Mouse (Mus musculus) activated CD4-positive, CD25-positive, alpha-beta regulatory T cell, adult 4 months (primary cell): ENCODE measurements around the gene Tril. TPM values are rescaled to one million over a fixed set of nuclear protein-coding genes. Genes with fewer than 3 reads are reported as not detected.

Source experiments
- ATAC-seq: one replicate; pipeline ENCODE4 v1.8.0; 2017
- polyA plus RNA-seq, 2 experiments: library from polyadenylated mRNA; unstranded; fragments of 100-300 nt; shearing (Covaris generic); gene quantifications; one replicate each; pipeline ENCODE4 v1.2.1; 2017

The Tril gene
- polyA plus RNA-seq, 2 experiments from 2014 or later = not detected

DNA sequence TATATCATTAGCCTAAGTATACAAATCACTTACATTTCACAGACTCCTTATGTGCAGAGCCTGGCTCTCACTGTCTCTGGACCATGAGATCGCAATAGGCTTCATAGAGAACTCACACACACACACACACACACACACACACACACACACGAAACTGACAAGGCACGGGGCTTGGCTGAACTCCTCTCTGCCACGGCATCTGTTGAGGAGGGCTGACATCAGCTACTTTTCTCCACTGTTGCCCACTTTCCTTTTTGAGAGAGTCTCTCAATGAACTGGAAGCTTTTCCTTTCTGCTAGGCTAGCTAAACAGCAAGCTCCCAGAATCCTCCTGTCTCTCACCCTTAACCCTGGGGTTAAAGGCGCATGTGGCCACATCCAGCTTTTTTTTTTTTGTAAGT, 14.6 kb downstream of the Tril start:
- no peak for ATAC-seq

DNA sequence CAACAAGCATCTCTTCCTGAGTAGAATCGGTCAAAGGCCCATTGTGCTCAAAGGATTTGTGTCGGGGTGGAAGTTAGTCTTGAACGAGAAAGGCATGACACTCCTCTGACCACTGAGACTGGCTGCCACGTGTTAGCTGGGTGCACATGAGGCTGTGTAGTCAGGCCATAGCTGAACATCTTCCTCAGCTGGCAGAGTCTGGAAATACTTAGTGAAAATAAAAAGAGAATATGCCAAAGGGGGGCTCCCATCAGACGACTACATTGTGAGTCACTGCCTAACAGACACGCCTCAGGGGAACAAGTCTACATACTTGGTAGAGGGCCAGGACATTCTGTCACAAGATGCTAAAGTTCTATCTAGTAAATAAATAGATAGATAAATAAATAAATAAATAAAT, 16.5 kb downstream of the Tril start:
- ATAC-seq = no peak

DNA sequence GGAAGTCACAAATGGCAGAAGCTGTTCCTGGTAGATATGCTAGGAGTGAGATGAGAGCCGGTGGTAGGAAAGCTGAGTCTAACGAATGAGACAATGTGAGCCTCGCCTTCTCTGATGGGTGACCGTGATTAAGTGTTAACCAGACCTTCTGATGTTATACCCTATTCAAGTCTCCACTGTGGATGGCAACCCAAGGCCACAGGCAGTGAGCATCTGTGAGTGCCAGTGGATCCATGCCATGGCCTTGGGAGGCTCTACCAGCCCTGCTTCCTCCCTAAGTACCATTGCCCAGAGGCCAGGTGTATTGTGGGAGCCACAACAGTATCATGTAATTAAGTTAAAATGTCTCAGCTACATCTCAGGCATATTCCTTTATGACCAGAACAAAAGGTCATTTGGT, 17.1 kb downstream of the Tril start:
- no peak for ATAC-seq

DNA sequence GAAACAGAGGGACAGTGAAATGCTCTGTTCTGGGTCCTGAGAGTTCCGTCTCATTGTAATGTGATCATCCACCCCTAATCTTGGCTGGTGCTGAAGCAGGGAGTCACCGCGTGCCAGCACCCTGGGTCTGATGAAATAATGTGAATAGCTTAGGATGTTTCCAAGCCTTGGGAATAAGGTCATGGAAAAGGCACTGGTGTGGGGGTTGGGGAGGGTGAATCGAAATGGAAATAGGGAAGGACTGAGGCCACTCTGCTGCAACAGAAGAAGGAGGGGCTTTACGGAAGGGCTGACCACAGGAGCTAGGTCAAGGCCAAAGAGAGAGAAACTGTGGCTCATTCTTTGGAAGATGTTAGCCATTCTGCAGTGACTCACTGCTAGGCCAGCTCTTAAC, 18.7 kb downstream of the Tril start:
- ATAC-seq = no peak

DNA sequence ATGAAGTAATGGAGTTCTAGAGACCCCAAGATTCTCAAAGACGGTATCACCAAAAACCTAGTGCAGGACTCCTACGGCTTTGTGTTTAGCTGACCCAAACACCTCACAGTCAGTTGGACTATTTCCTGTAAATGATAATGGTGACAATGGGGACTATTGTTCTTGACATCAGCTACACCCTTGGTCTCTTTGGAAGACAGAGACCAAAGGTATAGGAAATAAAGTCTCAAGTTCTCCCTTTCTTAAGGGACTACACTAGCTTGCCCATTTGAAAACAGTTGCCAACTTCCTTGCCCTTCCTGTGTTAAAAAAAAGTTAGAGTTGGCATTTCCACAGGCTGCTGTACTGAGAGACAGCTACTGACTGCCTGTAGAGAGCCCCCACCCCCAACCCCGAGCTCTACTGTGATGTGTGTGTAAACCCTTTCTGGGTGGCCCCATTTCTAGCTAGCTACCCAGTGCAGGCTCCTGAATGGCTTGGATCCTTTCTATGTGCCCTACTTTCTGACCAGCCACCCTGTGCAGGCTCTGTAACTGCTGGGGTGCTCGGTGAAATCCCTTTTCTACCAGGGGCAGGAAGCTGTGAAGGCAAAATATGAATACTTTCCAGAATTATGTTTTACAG, 19.2 kb downstream of the Tril start:
- no peak for ATAC-seq

DNA sequence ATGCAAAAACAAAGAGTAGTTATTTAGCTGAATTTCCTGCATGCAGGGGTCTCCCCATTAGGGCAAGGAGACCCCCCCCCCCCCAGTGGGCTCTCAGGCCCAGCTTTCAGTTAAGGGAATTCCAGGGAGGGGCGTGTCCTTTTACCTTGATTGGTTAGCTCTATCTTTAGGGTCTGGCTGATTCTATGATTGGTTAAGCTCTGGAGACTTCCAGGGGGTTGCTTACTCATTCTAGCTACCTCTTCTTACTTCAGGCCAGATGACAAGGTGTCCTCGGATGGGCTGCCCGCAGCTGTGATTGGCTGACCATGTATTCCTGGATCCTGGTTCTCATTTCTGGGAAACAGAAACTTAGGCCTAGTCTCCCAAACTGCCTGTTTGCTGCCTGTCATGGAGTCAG, 21.8 kb downstream of the Tril start:
- no peak for ATAC-seq

DNA sequence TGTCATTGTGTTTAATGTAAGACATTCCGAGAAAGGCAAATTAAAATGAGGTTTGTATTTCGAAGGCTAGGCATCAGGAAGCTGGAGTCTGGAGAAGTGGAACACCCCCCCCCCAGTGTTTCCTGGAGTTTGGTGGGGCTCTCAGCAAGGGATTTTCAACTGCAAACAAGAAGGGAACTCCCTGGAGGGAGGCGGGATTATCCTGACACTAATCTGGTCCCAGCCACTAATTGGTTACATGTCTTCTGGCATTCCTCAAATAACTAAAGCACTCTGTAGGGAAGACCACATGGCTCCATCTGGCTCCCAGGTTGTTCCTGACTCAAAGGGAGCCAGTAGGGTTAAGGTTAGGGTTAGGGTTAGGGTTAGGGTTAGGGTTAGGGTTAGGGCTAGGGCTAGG, 23.8 kb downstream of the Tril start:
- no peak for ATAC-seq

DNA sequence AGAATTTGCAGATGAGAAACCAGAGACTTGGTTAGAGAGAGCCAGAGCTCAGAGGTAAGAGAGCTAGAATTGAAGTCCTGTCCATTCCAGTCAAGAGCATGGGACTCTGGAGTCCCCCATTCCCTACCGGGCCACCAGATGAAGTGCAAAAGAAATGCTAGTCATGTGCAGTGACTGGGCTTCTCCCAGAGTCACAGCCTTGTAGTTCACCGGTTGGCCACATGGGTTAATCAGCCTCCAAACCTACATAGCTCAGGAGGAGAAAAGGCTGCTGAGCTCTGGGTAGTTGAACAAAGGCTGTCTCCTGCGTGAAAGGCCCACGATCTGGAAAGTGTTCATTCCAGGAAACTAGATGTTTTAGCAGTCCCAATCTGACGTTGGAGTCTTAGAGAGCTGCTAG, 24.8 kb downstream of the Tril start:
- no peak for ATAC-seq

DNA sequence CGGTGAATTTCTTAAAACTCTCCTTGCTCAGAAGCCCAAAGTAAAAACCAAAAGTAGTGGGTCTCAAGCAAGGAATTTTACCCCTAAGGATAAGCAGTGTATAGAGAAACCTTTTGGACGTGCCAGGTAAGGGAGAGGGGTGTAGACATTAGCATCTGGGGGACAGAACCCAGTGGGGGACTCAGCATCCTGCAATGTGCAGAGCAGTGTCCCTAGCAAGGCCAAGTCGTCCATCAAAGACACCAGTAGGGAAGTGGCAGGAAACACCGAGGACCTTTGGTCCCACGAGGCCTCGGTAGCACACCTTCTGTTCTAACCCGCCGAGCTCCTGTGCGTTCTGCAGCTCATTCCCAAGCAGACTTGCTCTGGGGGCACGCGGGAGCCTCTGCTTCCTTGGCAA, 25.6 kb downstream of the Tril start:
- ATAC-seq = no peak

DNA sequence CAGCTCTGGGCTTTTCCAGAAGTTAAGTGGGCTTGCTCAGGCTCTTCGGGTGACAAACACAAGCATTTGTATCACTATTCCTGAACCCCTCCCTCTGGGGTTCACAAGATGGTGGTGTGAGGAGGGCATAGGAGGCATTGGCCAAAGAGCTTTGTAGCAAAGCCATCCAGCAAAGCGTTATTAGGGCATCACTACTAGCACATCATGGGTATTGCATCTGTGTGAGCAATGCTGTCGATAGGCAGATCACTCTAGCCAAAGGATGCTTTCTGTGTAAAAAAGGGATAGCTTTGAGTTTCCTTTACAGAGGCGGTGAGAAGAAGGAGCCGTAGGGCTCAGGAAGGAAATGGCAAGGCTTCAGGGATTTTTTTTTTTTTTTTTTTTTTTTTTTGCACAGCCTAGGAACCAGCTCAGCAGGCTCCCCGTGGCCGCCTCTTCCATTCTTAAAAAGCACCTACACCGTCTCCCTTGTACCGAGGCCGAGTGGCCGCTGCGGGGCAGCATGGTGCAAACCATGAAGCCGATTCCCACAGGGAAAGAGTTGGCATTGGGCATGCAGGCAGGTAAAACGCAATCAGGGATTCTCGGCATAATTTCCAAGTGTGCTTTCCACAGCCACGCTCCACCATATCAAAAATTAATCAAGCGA, 26.2 kb downstream of the Tril start:
- no peak for ATAC-seq

DNA sequence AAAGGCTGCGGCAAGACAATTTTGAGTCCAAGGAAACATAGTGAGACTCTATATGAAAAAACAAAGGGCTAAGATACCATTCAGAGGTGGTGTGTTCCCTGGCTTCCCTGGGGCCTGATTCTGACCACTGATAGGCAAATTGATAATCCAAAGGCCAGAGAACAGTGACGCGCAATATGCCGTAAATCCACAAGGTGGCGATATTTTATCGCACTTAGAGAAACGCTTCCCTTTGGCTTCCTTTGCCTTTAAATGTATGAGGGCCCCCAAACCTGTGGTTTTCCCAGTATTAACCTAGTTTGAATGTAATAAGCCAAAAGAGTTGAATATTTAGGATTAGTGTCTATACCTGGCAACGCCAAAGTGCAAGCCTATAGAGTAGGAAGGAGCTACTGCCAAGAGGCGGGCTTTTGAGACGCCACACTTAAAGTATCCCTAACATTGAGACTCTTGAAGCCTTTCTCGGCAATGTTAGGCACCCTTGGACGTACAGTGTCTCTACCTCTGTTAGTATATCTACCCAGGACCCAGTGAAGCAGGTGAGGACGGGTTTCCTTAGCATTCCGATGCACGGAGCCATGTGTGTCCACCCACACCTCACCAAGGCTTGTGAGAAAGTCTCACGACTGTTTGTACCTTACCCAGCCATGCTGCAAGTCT, 37.6 kb downstream of the Tril start:
- ATAC-seq = peak; percentile 28

DNA sequence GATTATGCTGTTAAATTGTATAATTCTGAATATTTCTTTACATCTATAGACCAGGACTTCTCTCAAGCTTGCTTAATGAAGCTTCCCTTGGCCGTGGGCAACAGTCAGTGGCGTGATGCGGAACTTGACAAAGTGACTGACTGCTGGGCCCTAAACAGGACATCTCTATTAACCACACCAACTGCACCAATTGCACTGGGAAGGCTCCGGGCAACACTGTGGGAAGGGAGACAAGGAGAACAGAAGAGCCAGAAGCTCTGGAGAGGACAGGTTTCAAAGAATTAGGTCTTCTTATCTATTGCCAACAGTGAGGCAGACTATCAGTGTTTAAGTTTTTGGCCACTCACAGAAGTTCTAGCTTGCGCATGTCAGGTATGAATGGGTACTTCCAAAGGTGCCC, 38.4 kb downstream of the Tril start:
- ATAC-seq = no peak

DNA sequence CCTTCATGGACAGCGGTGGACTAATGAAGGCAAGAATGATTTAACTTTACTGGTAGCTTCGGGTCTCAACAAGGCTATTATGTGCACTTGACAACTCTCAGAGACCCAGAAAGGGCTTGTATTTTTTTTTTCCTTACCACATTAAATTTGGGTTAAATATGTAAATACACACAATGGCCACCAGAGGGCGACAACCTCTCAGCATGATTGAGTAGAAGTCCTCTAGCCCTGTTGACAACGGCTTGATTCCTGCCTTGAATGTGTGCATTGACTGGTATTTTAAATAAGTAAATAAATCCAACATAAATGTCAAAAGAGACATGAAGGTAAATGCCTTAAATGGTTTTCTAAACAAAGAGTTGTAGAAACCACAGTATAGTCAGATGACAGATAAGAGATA, 39.5 kb downstream of the Tril start:
- ATAC-seq = no peak

DNA sequence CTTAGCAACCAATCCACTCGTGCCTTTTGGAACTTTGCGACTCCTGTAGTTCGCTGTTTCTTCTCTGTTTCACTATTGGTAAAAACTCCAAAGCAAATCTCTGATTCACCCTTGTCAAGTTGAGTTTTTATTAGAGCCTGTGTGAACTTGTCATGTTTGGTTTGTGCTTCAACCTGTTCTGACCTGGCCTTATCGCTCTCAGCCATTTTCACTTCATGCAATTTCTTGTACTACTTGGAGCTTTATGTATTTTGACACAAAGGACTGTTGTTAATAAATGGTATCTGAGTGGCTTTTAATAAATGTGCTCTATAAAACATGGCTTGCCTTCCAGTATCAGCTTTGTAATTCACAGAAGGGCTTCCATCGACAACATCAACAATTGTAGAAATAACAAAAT, 40.6 kb downstream of the Tril start:
- ATAC-seq = no peak

DNA sequence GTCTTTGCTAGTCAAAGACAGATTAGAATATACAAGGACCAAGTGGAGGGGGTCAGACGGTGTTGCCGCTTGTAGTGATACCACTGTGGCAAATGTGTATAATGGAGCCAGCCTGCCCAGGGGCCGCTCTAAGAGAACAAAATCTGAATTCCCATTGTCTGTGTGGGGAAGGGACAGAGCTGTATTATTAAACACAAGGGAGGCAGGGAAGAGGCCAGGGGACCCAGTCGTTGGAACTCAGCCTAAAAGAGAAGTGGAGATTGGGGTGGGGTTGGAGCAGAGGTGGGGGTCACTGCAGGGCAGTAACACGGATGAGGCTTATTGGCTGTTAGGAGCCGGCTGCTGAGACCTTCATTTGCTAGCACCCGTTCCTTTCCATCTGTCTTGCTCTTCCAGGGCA, 41.1 kb downstream of the Tril start:
- ATAC-seq = no peak

DNA sequence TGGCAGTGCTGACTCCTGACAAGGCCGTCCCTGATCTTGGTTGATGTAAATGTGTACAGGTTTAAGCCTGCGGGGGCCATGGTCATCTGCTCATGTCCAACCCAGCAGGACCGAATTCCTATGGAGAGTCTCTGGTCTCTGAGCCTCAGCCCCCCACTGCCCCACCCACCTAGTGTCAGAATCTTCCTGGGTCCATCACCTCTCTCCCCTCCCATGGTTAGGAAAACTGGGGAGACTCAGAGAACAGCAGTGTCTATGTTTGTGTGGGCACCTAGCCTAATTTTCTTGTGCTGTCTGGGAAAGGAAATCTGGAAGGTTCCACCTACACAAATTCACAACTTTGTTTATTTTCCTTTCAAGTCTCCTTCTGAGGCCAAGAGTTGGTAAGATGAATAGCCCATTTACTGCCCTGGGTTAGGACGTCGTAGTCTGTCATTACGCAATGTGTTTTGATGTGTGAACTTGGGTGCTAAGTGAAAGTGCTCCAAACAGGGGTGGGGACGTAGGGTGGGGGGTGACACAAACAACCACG, 42.1 kb downstream of the Tril start:
- no peak for ATAC-seq

DNA sequence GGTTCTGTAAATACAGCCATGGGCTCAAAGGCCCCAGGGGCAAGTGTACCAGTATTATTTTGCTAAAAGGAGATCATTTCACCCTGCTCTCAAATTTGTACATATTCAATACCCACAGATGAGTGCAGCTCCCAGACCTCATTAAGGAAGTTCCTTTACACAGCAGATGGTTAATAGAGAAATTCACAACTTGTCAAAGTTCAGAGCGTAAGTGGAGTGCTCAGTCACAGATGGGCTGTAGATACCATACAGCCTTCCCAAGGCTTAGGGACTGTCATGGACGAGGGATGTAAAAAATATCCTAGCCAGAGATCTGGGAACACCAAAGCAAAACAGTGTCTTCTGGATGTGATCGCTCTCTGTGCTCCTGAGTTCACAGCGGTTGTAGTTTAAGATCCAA, 52.4 kb downstream of the Tril start:
- ATAC-seq = no peak

DNA sequence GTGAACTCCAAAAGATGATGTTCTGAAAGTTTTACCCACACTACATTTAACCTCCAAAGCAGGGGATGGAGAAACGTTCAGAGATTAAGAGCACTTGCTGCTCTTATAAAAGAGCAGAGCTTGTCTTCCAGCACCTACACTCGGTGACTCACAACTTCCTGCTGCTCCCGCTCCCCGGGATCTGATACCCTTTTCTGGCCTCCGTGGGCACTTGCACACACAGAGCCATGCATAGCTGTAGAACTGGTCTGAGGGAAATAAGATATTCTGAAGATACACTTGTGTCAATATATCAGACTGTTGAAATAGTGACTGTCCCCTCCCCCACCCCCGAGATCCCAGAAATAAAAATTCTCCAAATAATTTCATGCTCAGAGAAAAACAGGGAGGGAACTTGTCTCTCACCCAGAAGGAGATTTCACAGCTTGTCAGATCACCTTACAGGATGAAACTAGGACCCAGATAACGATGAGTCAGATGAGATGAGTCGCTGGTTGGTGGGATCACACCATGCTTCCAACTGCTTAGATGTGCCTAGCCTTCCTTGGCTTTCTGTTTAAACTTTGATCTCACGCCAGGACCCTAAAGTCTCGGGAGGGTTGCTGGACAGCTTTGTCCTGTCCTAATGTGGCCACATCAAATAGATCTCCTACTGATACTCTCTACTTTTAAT, 54.3 kb downstream of the Tril start:
- ATAC-seq = no peak

DNA sequence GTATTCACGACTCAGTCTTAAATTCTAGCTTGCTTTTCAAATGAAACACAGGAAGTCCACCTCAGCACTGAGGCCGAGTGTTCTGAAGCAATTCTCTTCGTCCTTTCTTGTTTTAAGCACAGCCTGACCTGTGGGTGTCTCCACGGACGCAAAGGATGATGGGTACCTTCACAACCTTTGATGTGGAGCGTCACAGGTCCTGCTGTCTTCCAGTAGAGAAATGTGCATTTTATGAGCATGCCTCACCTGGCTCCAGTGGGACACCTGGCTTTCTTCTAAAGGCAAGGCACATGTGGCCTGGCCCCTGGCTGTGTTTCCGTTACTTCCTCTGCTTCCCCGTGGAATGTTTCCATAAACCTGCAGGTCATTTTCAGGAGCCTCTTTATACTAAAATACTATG, 54.9 kb downstream of the Tril start:
- ATAC-seq = no peak
